Mouse (Mus musculus): ENCODE results near the gene Ptpn5.

- TF ChIP-seq POLR2A (IDR thresholded peaks at IDR 0.05; ENCODE audit: control insufficient read depth, low read depth, low read length): no peak
- TF ChIP-seq CTCF (IDR thresholded peaks at IDR 0.05; ENCODE audit: control insufficient read depth, insufficient read depth, insufficient replicate concordance, low read depth, low read length): no peak
Observed at GRCm38 (mm10) chr7:47031371-47031770, 102.1 kb downstream of the Ptpn5 start.

All from testis, adult 2 months (tissue).